Mouse (Mus musculus): ENCODE measurements at regions not wholly inside any gene's neighbourhood (a gene's known extent, or its start where the extent isn't known, plus 50 kb on each side); places are given as distances from the start of the nearest gene placed in this dataset.

DNA sequence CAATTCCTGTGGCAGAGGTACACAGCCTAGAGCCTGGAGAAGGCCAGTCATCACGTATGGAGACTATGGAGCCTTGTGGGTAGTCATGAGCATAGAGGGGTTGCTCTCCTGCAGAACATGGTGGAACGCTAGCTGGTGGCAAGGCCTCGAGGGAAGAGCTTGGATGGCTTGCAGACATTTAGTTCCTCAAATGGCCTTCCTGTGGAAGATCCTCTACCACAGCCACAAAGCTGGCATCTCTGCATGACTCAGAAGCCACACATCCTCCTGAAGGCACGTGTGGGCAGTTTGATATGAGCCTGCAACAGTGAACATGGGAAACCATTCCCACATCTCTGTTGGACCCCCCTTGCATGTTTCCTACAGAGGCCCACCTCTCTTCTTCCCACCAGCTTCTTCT is 547.9 kb upstream of the Lrrc6 start:
- Histone ChIP-seq H3K36me3 (ENCODE audit: control insufficient read depth, insufficient read depth, low read length) (no peaks in the 10 kb centered on the region), H3K27ac (replicated peaks) (no peak overlapping the region), H3K4me1 (replicated peaks; ENCODE audit: control insufficient read depth, insufficient read depth) (no peaks in the 10 kb centered on the region; the same call in 1 of the 2 replicates), H3K4me2 (replicated peaks; ENCODE audit: low read depth) (no peak overlapping the region), H3K9ac (ENCODE audit: low read length) (no peak overlapping the region), H3K9me3 (ENCODE audit: control insufficient read depth, low read length) (no peaks in the 10 kb centered on the region), H3K27me3 (ENCODE audit: control insufficient read depth, insufficient read depth, low read length) (no peaks in the 10 kb centered on the region), H3K4me3 (ENCODE audit: low read depth, low read length) (no peak overlapping the region)
- 82% methylated on average over 4 of the region's 4 CpGs for WGBS
- no peak for DNase-seq (ENCODE audit: low spot score)
- TF ChIP-seq CTCF (IDR thresholded peaks at IDR 0.05; ENCODE audit: low read depth) (no peak), EP300 (optimal IDR thresholded peaks at IDR 0.05) (no peak)
- no peak for ATAC-seq (ENCODE audit: low FRiP score, low TSS enrichment)

DNA sequence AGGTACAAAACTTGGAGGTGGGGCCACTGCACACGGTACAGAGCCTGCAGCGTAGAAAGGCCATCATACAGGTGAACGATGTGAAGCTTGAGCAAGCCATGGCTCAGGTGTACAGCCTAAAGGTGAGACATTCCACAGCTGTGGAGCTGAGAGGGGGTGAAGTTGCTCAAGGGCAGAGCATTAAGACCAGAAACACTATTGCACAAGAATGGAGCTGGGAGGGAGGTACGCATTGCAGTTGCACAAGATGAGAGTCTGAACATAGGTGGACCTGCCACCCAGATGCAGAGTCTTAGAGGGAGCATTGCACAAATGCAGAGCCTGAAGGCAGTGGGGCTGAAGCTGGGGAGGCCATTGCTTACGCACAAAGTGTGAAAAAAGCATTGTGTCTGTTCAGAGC is 547.4 kb upstream of the Lrrc6 start:
- no peak overlapping the region for H3K27ac ChIP-seq (replicated peaks)
- H3K27me3 ChIP-seq (ENCODE audit: control insufficient read depth, insufficient read depth, low read length): no peaks in the 10 kb centered on the region
- DNase-seq (ENCODE audit: low spot score): no peak
- H3K4me1 ChIP-seq (replicated peaks; ENCODE audit: control insufficient read depth, insufficient read depth): no peaks in the 10 kb centered on the region; the same call in 1 of the 2 replicates
- H3K9ac ChIP-seq (ENCODE audit: low read length): no peak overlapping the region
- 85% methylated on average over 5 of the region's 5 CpGs for WGBS
- H3K36me3 ChIP-seq (ENCODE audit: control insufficient read depth, insufficient read depth, low read length): no peaks in the 10 kb centered on the region
- TF ChIP-seq EP300 (optimal IDR thresholded peaks at IDR 0.05) (no peak), CTCF (IDR thresholded peaks at IDR 0.05; ENCODE audit: low read depth) (no peak)
- ATAC-seq (ENCODE audit: low FRiP score, low TSS enrichment): no peak
- H3K4me2 ChIP-seq (replicated peaks; ENCODE audit: low read depth): no peak overlapping the region
- H3K4me3 ChIP-seq (ENCODE audit: low read depth, low read length): no peak overlapping the region
- H3K9me3 ChIP-seq (ENCODE audit: control insufficient read depth, low read length): no peaks in the 10 kb centered on the region

- no peaks in the 10 kb centered on the region for H3K9me3 ChIP-seq (ENCODE audit: control insufficient read depth, low read length)
- 0 out of 2 replicates have a peak overlapping the region, but pooled peaks have one; percentile 40 for H3K27ac ChIP-seq (replicated peaks)
- no peak overlapping the region for H3K4me3 ChIP-seq (ENCODE audit: low read depth, low read length)
- no peak for TF ChIP-seq EP300 (optimal IDR thresholded peaks at IDR 0.05)
- H3K4me2 ChIP-seq (replicated peaks; ENCODE audit: low read depth): no peak overlapping the region
- no peak overlapping the region for H3K9ac ChIP-seq (ENCODE audit: low read length)
- no peaks in the 10 kb centered on the region for H3K36me3 ChIP-seq (ENCODE audit: control insufficient read depth, insufficient read depth, low read length)
- 60% methylated on average over 12 of the region's 12 CpGs for WGBS
- H3K4me1 ChIP-seq (replicated peaks; ENCODE audit: control insufficient read depth, insufficient read depth): no peaks in the 10 kb centered on the region; the same call in 1 of the 2 replicates
- no peaks in the 10 kb centered on the region for H3K27me3 ChIP-seq (ENCODE audit: control insufficient read depth, insufficient read depth, low read length)
- DNase-seq (ENCODE audit: low spot score): peak; percentile 36
- ATAC-seq (ENCODE audit: low FRiP score, low TSS enrichment): peak; percentile 65
Measured at GRCm38 (mm10) chr15:67045920-67046804, 545.5 kb upstream of the Lrrc6 start.

DNA sequence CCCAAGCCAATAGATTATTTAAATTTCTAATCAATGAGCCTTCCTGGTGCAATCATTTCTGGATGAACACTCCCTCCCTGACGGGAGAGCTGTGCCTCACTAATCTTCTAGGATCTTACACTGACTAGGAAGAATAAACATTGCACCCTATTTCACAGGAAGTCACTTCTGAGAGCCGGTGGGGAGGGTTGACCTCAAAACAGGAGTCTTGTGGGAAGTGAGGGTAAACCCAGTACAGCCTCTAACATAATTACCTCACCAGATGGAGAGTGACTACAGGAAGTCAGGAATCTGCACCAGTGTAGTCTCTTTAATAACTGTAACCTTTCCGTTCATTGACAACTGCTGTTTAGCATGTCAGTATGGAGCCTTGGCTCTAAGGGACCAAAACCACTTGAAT is 544.6 kb upstream of the Lrrc6 start:
- no peaks in the 10 kb centered on the region; the same call in 1 of the 2 replicates for H3K4me1 ChIP-seq (replicated peaks; ENCODE audit: control insufficient read depth, insufficient read depth)
- DNase-seq (ENCODE audit: low spot score) (peak; percentile 66), ATAC-seq (ENCODE audit: low FRiP score, low TSS enrichment) (peak; percentile 86)
- TF ChIP-seq CTCF (IDR thresholded peaks at IDR 0.05; ENCODE audit: low read depth) (no peak), EP300 (optimal IDR thresholded peaks at IDR 0.05) (no peak)
- no peaks in the 10 kb centered on the region for H3K9me3 ChIP-seq (ENCODE audit: control insufficient read depth, low read length)
- WGBS: 14% methylated on average over 3 of the region's 3 CpGs
- H3K4me3 ChIP-seq (ENCODE audit: low read depth, low read length): no peak overlapping the region
- H3K36me3 ChIP-seq (ENCODE audit: control insufficient read depth, insufficient read depth, low read length): no peaks in the 10 kb centered on the region
- no peaks in the 10 kb centered on the region for H3K27me3 ChIP-seq (ENCODE audit: control insufficient read depth, insufficient read depth, low read length)
- H3K9ac ChIP-seq (ENCODE audit: low read length): no peak overlapping the region
- 0 out of 2 replicates have a peak overlapping the region, but pooled peaks have one; percentile 58 for H3K27ac ChIP-seq (replicated peaks)
- H3K4me2 ChIP-seq (replicated peaks; ENCODE audit: low read depth): no peak overlapping the region

DNA sequence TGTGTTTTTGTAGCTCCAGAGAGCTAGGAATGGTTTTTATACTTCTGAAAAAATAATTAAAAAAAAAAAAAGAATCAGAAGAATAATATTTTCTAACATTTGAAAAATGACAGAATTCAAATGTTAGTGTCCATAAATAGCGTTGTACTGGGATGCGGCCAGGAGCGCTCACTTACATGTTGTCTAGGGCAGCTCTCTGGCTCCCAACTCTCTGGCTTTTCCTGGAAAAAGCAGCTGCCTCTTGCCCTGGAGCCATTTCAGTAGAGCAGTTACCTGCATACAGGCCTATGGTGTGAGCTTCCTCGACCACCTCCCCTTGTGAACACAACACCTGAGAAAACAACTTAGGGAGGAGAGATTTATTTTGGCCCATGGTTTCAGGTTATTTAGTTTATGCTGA is 544.1 kb upstream of the Lrrc6 start:
- WGBS: 67% methylated on average over 4 of the region's 4 CpGs
- no peak for TF ChIP-seq EP300 (optimal IDR thresholded peaks at IDR 0.05)
- no peak for TF ChIP-seq CTCF (IDR thresholded peaks at IDR 0.05; ENCODE audit: low read depth)
- H3K27ac ChIP-seq (replicated peaks): peak overlapping the region; percentile 58; the same call in 1 of the 2 replicates

GRCm38 (mm10) chr15:67042131-67042530 is 541.4 kb upstream of the Lrrc6 start:
- DNase-seq (ENCODE audit: low spot score): no peak
- TF ChIP-seq EP300 (optimal IDR thresholded peaks at IDR 0.05) (no peak), CTCF (IDR thresholded peaks at IDR 0.05; ENCODE audit: low read depth) (peak; percentile 63)
- H3K27me3 ChIP-seq (ENCODE audit: control insufficient read depth, insufficient read depth, low read length): no peaks in the 10 kb centered on the region
- no peak overlapping the region for H3K9ac ChIP-seq (ENCODE audit: low read length)
- H3K36me3 ChIP-seq (ENCODE audit: control insufficient read depth, insufficient read depth, low read length): no peaks in the 10 kb centered on the region
- H3K4me1 ChIP-seq (replicated peaks; ENCODE audit: control insufficient read depth, insufficient read depth): no peaks in the 10 kb centered on the region; the same call in none of the 2 replicates
- H3K4me2 ChIP-seq (replicated peaks; ENCODE audit: low read depth): no peak overlapping the region
- no peak overlapping the region for H3K4me3 ChIP-seq (ENCODE audit: low read depth, low read length)
- H3K27ac ChIP-seq (replicated peaks): no peak overlapping the region
- WGBS: 84% methylated on average over 2 of the region's 2 CpGs
- H3K9me3 ChIP-seq (ENCODE audit: control insufficient read depth, low read length): no peaks in the 10 kb centered on the region
- ATAC-seq (ENCODE audit: low FRiP score, low TSS enrichment): no peak

More for the DNA sequence above, 544.1 kb upstream of the Lrrc6 start:
- no peaks in the 10 kb centered on the region; the same call in 1 of the 2 replicates for H3K4me1 ChIP-seq (replicated peaks; ENCODE audit: control insufficient read depth, insufficient read depth)
- no peak overlapping the region for H3K9ac ChIP-seq (ENCODE audit: low read length)
- H3K27me3 ChIP-seq (ENCODE audit: control insufficient read depth, insufficient read depth, low read length): no peaks in the 10 kb centered on the region
- ATAC-seq (ENCODE audit: low FRiP score, low TSS enrichment): no peak
- DNase-seq (ENCODE audit: low spot score): no peak
- no peaks in the 10 kb centered on the region for H3K36me3 ChIP-seq (ENCODE audit: control insufficient read depth, insufficient read depth, low read length)
- H3K4me2 ChIP-seq (replicated peaks; ENCODE audit: low read depth): no peak overlapping the region
- no peaks in the 10 kb centered on the region for H3K9me3 ChIP-seq (ENCODE audit: control insufficient read depth, low read length)
- no peak overlapping the region for H3K4me3 ChIP-seq (ENCODE audit: low read depth, low read length)
